Mouse (Mus musculus): ENCODE results near the gene Adam19. TPM values are rescaled to one million over a fixed set of nuclear protein-coding genes. Genes with fewer than 3 reads are reported as not detected.
A peak's percentile ranks its signal among the peaks of the same experiment; 100 is the strongest.

Gene Adam19
- total RNA-seq, 2 experiments from 2014 or later: 19.1 to 19.8 TPM

GRCm38 (mm10) chr11:46127621-46128547 lies 72.1 kb downstream of the Adam19 start:
- Histone ChIP-seq H3K27ac (no peak overlapping the region), H3K4me3 (no peak overlapping the region)
- intact Hi-C loops (cut with DNase I): loop anchor here (1.0 to 2.0 kb wide), 3 partner anchors 74 to 183 kb away; partner anchors contain the start of gene Lsm11
- no peak for TF ChIP-seq CTCF (IDR thresholded peaks at IDR 0.05)
- no peak for DNase-seq (ENCODE audit: extremely low spot score in 1 of 2, low spot score in 2 of 2)

- no peak overlapping the region for H3K4me3 ChIP-seq
- DNase-seq (ENCODE audit: extremely low spot score in 1 of 2, low spot score in 2 of 2): peak; percentile 63 to 65
- intact Hi-C loops (cut with DNase I): loop anchor here (1.0 to 2.0 kb wide), 3 partner anchors 74 to 184 kb away; partner anchors contain the start of gene Lsm11
- peak; percentile 80 for TF ChIP-seq CTCF (IDR thresholded peaks at IDR 0.05)
- H3K27ac ChIP-seq: no peak overlapping the region
Observed at GRCm38 (mm10) chr11:46128548-46128945, 72.8 kb downstream of the Adam19 start.

GRCm38 (mm10) chr11:46131022-46131986 lies 75.5 kb downstream of the Adam19 start:
- TF ChIP-seq CTCF (IDR thresholded peaks at IDR 0.05): no peak
- Histone ChIP-seq H3K27ac (no peak overlapping the region), H3K4me3 (no peak overlapping the region)
- no peak for DNase-seq (ENCODE audit: extremely low spot score in 1 of 2, low spot score in 2 of 2)
- intact Hi-C loops (cut with DNase I): no loop called here

GRCm38 (mm10) chr11:46134899-46135298 lies 79.1 kb downstream of the Adam19 start:
- no peak for TF ChIP-seq CTCF (IDR thresholded peaks at IDR 0.05)
- H3K27ac ChIP-seq: no peak overlapping the region; the same call in 1 of the 2 replicates
- H3K4me3 ChIP-seq: no peak overlapping the region
- intact Hi-C loops (cut with DNase I): loop anchor here (1.0 to 5.0 kb wide), 3 partner anchors 22 to 188 kb away; no protein-coding TSS in a partner anchor
- DNase-seq (ENCODE audit: extremely low spot score in 1 of 2, low spot score in 2 of 2): peak; percentile 49 to 62

GRCm38 (mm10) chr11:46143342-46143741 lies 87.5 kb downstream of the Adam19 start:
- Histone ChIP-seq H3K27ac (no peak overlapping the region), H3K4me3 (no peak overlapping the region)
- no peak for TF ChIP-seq CTCF (IDR thresholded peaks at IDR 0.05)
- intact Hi-C loops (cut with DNase I): no loop called here
- no peak for DNase-seq (ENCODE audit: extremely low spot score in 1 of 2, low spot score in 2 of 2)

GRCm38 (mm10) chr11:46145163-46145875 lies 89.5 kb downstream of the Adam19 start:
- no peak for DNase-seq (ENCODE audit: extremely low spot score in 1 of 2, low spot score in 2 of 2)
- Histone ChIP-seq H3K27ac (no peak overlapping the region), H3K4me3 (no peak overlapping the region)
- intact Hi-C loops (cut with DNase I): no loop called here
- no peak for TF ChIP-seq CTCF (IDR thresholded peaks at IDR 0.05)

GRCm38 (mm10) chr11:46146619-46147018 lies 90.8 kb downstream of the Adam19 start:
- no peak overlapping the region for H3K4me3 ChIP-seq
- no peak for DNase-seq (ENCODE audit: extremely low spot score in 1 of 2, low spot score in 2 of 2)
- no peak for TF ChIP-seq CTCF (IDR thresholded peaks at IDR 0.05)
- H3K27ac ChIP-seq: no peak overlapping the region
- intact Hi-C loops (cut with DNase I): no loop called here

GRCm38 (mm10) chr11:46156945-46157344 lies 101.2 kb downstream of the Adam19 start:
- DNase-seq (ENCODE audit: extremely low spot score in 1 of 2, low spot score in 2 of 2): peak; percentile 15 to 20
- intact Hi-C loops (cut with DNase I): loop anchor here (1.0 kb wide), 1 partner anchor 22 kb away; no protein-coding TSS in a partner anchor
- no peak overlapping the region for H3K27ac ChIP-seq
- H3K4me3 ChIP-seq: no peak overlapping the region
- no peak for TF ChIP-seq CTCF (IDR thresholded peaks at IDR 0.05)

- Histone ChIP-seq H3K27ac (no peak overlapping the region), H3K4me3 (no peak overlapping the region)
- no peak for DNase-seq (ENCODE audit: extremely low spot score in 1 of 2, low spot score in 2 of 2)
- intact Hi-C loops (cut with DNase I): loop anchor here (1.0 kb wide), 1 partner anchor 22 kb away; no protein-coding TSS in a partner anchor
- no peak; the same call in 1 of the 2 replicates for TF ChIP-seq CTCF (IDR thresholded peaks at IDR 0.05)
Observed at GRCm38 (mm10) chr11:46157462-46157861, 101.7 kb downstream of the Adam19 start.

- H3K4me3 ChIP-seq: peak within 1 kb of the TSS; percentile 47
- TF ChIP-seq CTCF (IDR thresholded peaks at IDR 0.05): no peak
- intact Hi-C loops (cut with DNase I): no loop called here
- H3K27ac ChIP-seq: peak within 1 kb of the TSS; percentile 50; the same call in 1 of the 2 replicates
- DNase-seq (ENCODE audit: extremely low spot score in 1 of 2, low spot score in 2 of 2): peak in 1 of 2 experiments; percentile 19
Observed at GRCm38 (mm10) chr11:46165866-46166585, 110.2 kb downstream of the Adam19 start, which contains the start of gene Nipal4. Nipal4 (minus strand) TSS chr11:46166508.
